Mouse (Mus musculus) MEL (cell line): ENCODE data around the gene 3830403N18Rik. TPM values are rescaled to one million over a fixed set of nuclear protein-coding genes. Genes with fewer than 3 reads are reported as not detected.

Source experiments
- polyA plus RNA-seq, 2 experiments: library from polyadenylated mRNA; stranded (reverse) in 1 of 2; unstranded in 1 of 2; fragments of >175 nt in 1 of 2; fragments of >200 nt in 1 of 2; gene quantifications; 2 replicates each; pipeline versions ENCODE4 v1.2.1 to v1.2.4; 2012; ENCODE audit warnings: low replicate concordance in 2 of 2, low read depth in 1 of 2; ENCODE audit not compliant: insufficient read length in 2 of 2, insufficient read depth in 1 of 2, missing spikeins in 1 of 2
- total RNA-seq: library from RNA; depleted of rRNA; stranded (reverse); fragments of 300-350 nt; gene quantifications from 2 replicates; pipeline ENCODE4 v1.2.3, GENCODE M21; 2012; rRNA removed

The 3830403N18Rik gene
- total and polyA plus RNA-seq, 3 experiments = 103 to 243 (median 149) TPM

Other genes with a start within 250 kb of the 3830403N18Rik start
- gene Gm773, start 76.3 kb downstream of the 3830403N18Rik start, total RNA-seq = not detected in 2 replicates
- not detected for gene Gm773, start 76.3 kb downstream of the 3830403N18Rik start, polyA plus RNA-seq
- 1.5 TPM in 2 replicates for gene Zfp449, start 209.8 kb downstream of the 3830403N18Rik start, total RNA-seq
- 1 to 10 TPM in 1 of 2 experiments, not detected in 1; 1.5 TPM for gene Zfp449, start 209.8 kb downstream of the 3830403N18Rik start, polyA plus RNA-seq
- not detected in 2 replicates for gene Smim10l2a, start 238.0 kb downstream of the 3830403N18Rik start, total RNA-seq
- not detected for gene Smim10l2a, start 238.0 kb downstream of the 3830403N18Rik start, polyA plus RNA-seq